Mouse (Mus musculus): ENCODE results near the gene Itga8. TPM values are rescaled to one million over a fixed set of nuclear protein-coding genes. Genes with fewer than 3 reads are reported as not detected.

Itga8 gene
- polyA plus RNA-seq, 1 experiment from 2014 or later: 18.6 TPM

DNA sequence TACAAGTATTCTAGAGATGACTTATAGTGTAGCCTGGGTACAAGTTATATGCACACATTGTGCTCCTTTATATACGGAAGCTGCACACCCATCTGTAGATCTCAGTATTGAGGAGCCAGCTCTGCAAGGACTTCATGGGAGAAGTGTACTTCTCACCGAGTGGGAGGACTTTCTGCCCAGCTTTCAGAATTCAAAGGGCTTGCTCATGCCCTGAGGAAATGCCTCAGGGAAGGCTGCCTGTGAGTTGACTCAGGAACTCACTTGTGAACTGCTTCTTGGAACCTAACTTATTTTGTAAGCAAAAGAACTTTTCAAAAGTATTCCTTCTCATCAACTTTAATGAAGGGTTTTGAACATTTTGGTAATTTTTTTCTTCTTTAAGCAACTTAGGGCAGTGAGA is 210.7 kb downstream of the Itga8 start:
- no peak overlapping the region for H3K4me3 ChIP-seq (replicated peaks)
- H3K27ac ChIP-seq (replicated peaks): no peak overlapping the region
- no peak overlapping the region for H3K9ac ChIP-seq
- H3K4me2 ChIP-seq (replicated peaks): no peak overlapping the region
- H3K4me1 ChIP-seq: no peaks in the 10 kb centered on the region
- no peaks in the 10 kb centered on the region for H3K27me3 ChIP-seq
- ATAC-seq (ENCODE audit: insufficient number of reproducible peaks, low FRiP score, low TSS enrichment, low read depth): no peak
- no peaks in the 10 kb centered on the region for H3K36me3 ChIP-seq
- H3K9me3 ChIP-seq (replicated peaks): no peaks in the 10 kb centered on the region
- 61% methylated on average over 2 of the region's 2 CpGs for WGBS

DNA sequence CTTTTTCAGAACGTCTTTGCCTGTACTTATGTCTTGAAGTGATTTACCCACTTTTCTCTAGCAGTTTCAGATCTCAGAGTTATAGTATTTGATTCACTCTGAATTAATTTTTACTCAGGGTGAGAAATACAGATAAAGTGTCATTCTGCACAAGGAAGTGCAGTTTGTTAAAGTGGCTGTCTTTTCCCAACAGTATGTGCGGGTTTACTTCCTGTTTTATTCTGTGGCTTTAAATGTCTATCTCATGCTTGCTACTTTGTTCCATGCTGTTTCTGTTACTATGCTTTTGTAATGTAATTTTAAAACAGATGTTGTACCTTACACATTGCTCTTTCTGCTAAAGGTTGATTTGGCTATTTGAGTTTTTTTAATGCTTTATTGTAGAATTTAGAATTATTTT is 216.2 kb downstream of the Itga8 start:
- WGBS: 77% methylated on average over 2 of the region's 2 CpGs
- Histone ChIP-seq H3K9ac (no peak overlapping the region), H3K4me3 (replicated peaks) (no peak overlapping the region), H3K27ac (replicated peaks) (no peak overlapping the region), H3K36me3 (no peaks in the 10 kb centered on the region), H3K4me2 (replicated peaks) (no peak overlapping the region), H3K4me1 (no peaks in the 10 kb centered on the region), H3K27me3 (no peaks in the 10 kb centered on the region), H3K9me3 (replicated peaks) (no peaks in the 10 kb centered on the region)
- ATAC-seq (ENCODE audit: insufficient number of reproducible peaks, low FRiP score, low TSS enrichment, low read depth): no peak

- Histone ChIP-seq H3K36me3 (no peaks in the 10 kb centered on the region), H3K9me3 (replicated peaks) (no peaks in the 10 kb centered on the region), H3K27ac (replicated peaks) (no peak overlapping the region), H3K4me1 (no peaks in the 10 kb centered on the region), H3K4me3 (replicated peaks) (no peak overlapping the region), H3K27me3 (no peaks in the 10 kb centered on the region), H3K4me2 (replicated peaks) (no peak overlapping the region), H3K9ac (no peak overlapping the region)
- no peak for ATAC-seq (ENCODE audit: insufficient number of reproducible peaks, low FRiP score, low TSS enrichment, low read depth)
- WGBS: 64% methylated on average over 4 of the region's 4 CpGs
Observed at GRCm38 (mm10) chr2:12084341-12084740, 217.4 kb downstream of the Itga8 start.

DNA sequence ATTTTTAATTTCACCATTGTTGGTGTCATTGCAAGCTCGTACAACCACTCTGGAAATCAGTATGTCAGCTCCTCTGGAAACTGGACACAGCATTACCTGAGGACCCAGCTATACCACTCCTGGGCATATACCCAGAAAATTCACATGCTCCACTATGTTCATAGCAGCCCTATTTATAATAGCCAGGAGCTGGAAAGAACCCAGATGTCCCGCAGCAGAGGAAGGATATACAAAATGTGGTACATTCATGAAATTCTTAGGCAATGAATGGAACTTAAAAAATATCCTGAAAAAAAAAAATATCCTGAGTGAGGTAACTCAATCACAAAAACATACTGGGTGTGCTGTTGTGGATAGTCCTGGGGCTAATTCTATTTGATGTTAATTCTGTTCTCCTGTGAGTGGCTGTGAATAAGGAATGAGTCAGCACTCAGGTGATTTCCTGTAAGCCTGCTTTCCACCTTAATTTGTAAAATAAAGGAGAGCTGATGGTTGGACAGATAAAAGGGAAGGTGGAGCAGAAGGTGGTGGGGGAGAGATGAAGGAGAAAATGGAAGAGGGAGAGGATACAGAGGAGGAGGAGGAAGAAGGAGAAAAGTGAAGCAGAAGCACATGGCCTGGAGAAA is 224.3 kb downstream of the Itga8 start:
- no peak overlapping the region for H3K4me2 ChIP-seq (replicated peaks)
- ATAC-seq (ENCODE audit: insufficient number of reproducible peaks, low FRiP score, low TSS enrichment, low read depth): no peak

DNA sequence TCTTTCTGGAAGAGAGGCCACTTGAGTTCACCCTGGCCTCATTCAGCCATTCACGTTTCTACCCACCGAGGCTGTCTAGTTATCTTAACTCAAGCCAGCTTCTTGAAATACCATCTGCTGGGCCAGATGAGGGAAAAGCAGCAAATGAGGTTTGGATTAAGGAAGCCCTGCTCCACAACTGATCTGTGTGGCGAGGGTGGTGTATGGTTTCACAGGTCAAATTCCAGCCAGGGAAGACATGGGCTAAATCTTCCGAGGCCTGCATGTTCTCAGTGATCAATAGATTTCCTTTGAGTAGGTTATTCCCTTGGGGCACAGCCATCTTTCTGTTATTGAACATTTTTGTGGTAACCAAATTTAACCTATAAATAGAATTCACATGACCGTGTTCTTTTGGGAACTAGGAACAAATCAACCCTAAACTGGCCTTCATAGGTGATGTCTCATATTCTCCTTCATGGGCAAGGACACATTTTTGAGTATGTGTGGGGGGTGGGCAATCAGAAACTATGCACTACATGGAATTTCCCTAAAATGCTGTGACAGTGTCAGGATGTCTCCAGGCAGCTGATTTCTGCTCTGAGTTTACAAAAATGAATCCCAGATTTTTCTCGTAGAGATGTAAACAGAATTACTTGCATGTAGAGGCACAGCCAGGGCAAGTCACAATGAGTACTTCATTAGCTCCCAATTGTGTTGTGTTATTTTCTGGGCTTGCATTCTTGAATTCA is 235.9 kb downstream of the Itga8 start:
- peak; percentile 57 for ATAC-seq (ENCODE audit: insufficient number of reproducible peaks, low FRiP score, low TSS enrichment, low read depth)
- H3K27ac ChIP-seq (replicated peaks): peak overlapping the region; percentile 76
- no peaks in the 10 kb centered on the region for H3K9me3 ChIP-seq (replicated peaks)
- H3K4me2 ChIP-seq (replicated peaks): no peak overlapping the region
- H3K9ac ChIP-seq: no peak overlapping the region
- no peak overlapping the region for H3K4me3 ChIP-seq (replicated peaks)
- H3K4me1 ChIP-seq: peaks cover 19% of the 10 kb centered on the region
- WGBS: 18% methylated on average over 6 of the region's 6 CpGs
- no peaks in the 10 kb centered on the region for H3K36me3 ChIP-seq
- no peaks in the 10 kb centered on the region for H3K27me3 ChIP-seq

More for the DNA sequence above, 224.3 kb downstream of the Itga8 start:
- 55% methylated on average over 2 of the region's 2 CpGs for WGBS
- H3K9ac ChIP-seq: no peak overlapping the region
- H3K9me3 ChIP-seq (replicated peaks): no peaks in the 10 kb centered on the region
- H3K4me1 ChIP-seq: no peaks in the 10 kb centered on the region
- no peak overlapping the region for H3K4me3 ChIP-seq (replicated peaks)
- H3K27me3 ChIP-seq: no peaks in the 10 kb centered on the region
- no peak overlapping the region for H3K27ac ChIP-seq (replicated peaks)
- H3K36me3 ChIP-seq: no peaks in the 10 kb centered on the region

GRCm38 (mm10) chr2:12060034-12060723 is 241.5 kb downstream of the Itga8 start:
- Histone ChIP-seq H3K4me1 (no peaks in the 10 kb centered on the region; the same call in 1 of the 2 replicates), H3K4me2 (replicated peaks) (no peak overlapping the region), H3K27ac (replicated peaks) (no peak overlapping the region), H3K4me3 (replicated peaks) (no peak overlapping the region), H3K27me3 (no peaks in the 10 kb centered on the region), H3K9ac (no peak overlapping the region), H3K9me3 (replicated peaks) (no peaks in the 10 kb centered on the region), H3K36me3 (no peaks in the 10 kb centered on the region)
- WGBS: 40% methylated on average over 5 of the region's 5 CpGs
- peak; percentile 63 for ATAC-seq (ENCODE audit: insufficient number of reproducible peaks, low FRiP score, low TSS enrichment, low read depth)

Other genes starting within 250 kb of the Itga8 start
- 25.6 and 26.4 TPM in 2 replicates for gene Mindy3, start 117.5 kb upstream of the Itga8 start, polyA plus RNA-seq (2015; fragmentation: Nextera tagmentation; extraction: Ambion mirVana)